Mouse (Mus musculus) ES-E14 (cell line): ENCODE results near the gene Vangl1.

ENCODE experiments used
- HCFC1 ChIP-seq: IDR thresholded peaks from 2 replicates; pipeline ENCODE4 v1.6.1; 2012; ENCODE audit warnings: low read length, inconsistent platforms, borderline replicate concordance; ENCODE audit not compliant: insufficient read depth
- MAFK ChIP-seq: IDR thresholded peaks from 2 replicates; pipeline ENCODE4 v1.6.1; 2014; ENCODE audit warnings: mild to moderate bottlenecking, low read depth, low read length, inconsistent platforms; ENCODE audit not compliant: insufficient read depth
- ZC3H11A ChIP-seq: IDR thresholded peaks from 2 replicates; pipeline ENCODE4 v1.6.1; 2012; ENCODE audit warnings: low read depth, mild to moderate bottlenecking, inconsistent platforms, low read length, borderline replicate concordance
- ZNF384 ChIP-seq: IDR thresholded peaks from 2 replicates; pipeline ENCODE4 v1.6.1; 2012; ENCODE audit warnings: low read depth, low read length, inconsistent platforms

DNA sequence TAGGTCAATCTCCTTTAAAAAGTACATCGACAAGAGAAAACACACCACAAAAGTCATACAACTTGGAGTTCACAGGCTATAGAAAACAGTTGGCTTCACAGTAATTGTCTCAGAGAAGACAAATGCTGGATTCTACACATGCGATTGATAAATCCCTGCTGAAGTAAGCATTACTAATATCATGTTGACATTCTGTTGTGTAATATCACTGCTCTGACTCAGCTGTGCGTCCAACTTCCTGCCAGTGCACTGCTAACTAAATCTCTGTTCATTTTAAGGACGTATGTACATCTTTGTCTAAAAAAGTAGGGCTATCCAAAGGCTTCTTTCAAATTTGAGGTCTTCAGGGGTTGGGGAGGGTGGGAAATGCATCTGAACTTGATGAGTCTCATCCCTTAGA is 17.1 kb downstream of the Vangl1 start:
- TF ChIP-seq ZC3H11A: no peak
- no peak for TF ChIP-seq ZNF384
- no peak for TF ChIP-seq HCFC1
- TF ChIP-seq MAFK: no peak
